Mouse (Mus musculus) brain, adult 2 months (tissue): Measurements from ENCODE around the gene Kcnj11.
A peak's percentile ranks its signal among the peaks of the same experiment; 100 is the strongest.

Source experiments
- DNase-seq: peaks from one replicate; pipeline ENCODE4 v3.0.0; 2011; ENCODE audit warnings: low read depth, low spot score

Kcnj11 gene

GRCm38 (mm10) chr7:46104256-46104915 lies 3.8 kb upstream of the Kcnj11 start:
- no peak for DNase-seq

DNA sequence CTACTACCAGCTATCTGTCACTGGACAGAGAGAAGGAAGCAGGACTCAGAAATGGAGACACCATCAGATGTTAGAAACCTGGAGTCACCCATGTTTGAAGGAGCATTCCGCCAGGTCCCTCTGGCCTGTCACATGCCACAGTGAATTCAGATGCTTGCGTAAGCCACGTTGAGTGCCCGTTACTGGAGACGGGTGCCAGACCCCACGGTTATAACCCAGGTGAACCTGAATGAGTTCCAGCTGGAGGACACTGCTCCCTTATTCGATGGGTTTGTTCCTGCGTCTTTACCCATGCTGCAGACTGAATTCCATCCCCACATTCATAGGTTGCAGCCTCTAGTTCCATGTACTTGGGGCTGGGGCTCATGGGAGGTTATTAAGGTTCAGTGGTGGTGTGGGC lies 3.2 kb upstream of the Kcnj11 start:
- no peak for DNase-seq

DNA sequence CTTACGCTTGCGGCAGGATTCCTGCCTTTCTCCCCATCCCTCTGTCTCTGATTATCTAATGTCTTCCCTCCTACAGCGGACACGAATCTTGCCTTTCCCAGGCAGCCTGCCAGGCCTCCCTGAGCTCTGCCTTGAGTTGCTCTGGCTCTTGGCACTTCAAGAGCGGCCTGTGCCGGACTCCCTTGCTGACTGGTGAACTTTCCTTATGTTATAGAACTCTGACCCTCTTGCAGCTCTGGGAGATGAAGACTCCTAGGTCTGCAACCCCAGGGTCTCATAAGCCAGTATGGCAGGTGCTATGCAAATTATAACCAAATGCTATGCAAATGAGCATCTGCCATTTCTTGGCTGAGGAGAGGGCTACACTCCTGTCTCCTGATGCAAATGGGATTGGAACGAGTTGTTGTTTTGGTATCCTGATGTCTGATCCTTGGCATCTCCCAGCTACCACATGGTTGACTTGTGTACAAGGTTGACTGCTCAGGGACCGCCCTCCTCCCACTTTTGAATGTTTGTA lies 2.6 kb upstream of the Kcnj11 start:
- DNase-seq, result peak; percentile 88

GRCm38 (mm10) chr7:46099682-46100081 lies 882 bp downstream of the Kcnj11 start:
- DNase-seq, result peak; percentile 38

DNA sequence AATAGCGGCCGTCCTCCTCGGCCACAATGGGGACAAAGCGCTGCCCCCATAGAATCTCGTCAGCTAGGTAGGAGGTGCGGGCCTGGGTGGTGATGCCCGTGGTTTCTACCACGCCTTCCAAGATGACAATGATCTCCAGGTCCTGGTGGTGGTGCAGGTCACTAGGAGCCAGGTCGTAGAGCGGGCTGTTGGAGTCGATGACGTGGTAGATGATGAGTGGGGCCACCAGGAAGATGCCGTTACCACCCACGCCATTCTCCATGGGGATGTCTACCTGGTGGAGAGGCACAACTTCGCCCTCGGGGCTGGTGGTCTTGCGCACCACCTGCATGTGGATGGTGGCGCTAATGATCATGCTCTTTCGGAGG lies 1.7 kb downstream of the Kcnj11 start:
- DNase-seq, result no peak

DNA sequence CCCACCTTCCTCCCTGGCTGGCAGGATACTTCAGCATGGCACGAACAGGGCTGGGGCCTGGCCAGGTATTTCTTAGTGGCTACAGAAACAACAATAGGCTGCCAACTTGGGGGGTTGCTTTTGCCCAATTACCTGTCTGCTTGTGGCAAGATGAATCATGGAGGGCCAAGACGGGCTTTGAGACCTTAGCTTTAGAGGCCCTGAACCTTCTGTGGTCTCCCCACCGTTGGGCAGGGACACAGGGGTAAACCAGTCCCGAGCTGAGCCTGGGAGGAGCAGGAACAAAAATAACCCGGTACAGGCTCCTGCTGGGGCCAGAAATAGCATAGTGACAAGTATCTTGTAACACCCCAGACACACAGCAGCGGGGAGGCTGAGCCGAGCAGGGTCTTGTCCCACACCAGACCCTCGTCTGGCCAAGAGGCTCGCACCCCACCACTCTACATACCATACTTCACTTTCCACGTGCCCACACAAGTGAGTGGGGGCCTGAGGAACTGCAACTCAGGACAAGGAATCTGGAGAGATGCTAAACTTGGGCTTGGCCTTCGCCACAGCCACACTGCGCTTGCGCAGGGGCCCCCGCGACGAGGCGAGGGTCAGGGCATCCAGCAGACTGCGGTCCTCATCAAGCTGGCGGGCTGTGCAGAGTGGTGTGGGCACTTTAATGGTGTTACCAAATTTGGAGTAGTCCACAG lies 2.2 kb downstream of the Kcnj11 start:
- DNase-seq, result peak; percentile 78

DNA sequence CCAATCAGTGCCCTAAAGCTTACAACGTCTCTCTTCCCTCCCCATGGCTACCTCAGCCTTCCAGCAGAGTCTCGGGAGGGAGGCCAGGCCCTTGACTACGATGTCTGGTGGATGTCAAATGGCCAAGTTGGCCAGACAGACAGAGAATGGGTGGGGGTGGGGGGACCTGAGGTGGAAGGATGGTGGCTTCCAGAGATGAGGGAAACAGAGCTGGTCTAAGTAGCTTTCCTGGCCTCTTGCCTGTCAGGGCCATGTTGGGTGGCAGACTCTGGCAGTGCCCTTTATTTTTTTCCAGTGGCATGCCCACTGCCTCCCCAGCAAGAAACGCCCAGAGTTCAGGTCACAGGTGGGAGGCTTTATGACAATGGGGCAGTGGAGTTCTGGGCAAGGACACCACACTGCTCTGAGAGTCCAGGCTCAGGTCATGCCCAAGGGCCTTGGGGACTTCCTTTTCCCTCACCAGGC lies 3.2 kb downstream of the Kcnj11 start:
- DNase-seq, result peak; percentile 47

GRCm38 (mm10) chr7:46096136-46096535 lies 4.4 kb downstream of the Kcnj11 start:
- DNase-seq, result peak; percentile 93

- DNase-seq, result no peak
Measured at GRCm38 (mm10) chr7:46092803-46093202, 7.8 kb downstream of the Kcnj11 start.

DNA sequence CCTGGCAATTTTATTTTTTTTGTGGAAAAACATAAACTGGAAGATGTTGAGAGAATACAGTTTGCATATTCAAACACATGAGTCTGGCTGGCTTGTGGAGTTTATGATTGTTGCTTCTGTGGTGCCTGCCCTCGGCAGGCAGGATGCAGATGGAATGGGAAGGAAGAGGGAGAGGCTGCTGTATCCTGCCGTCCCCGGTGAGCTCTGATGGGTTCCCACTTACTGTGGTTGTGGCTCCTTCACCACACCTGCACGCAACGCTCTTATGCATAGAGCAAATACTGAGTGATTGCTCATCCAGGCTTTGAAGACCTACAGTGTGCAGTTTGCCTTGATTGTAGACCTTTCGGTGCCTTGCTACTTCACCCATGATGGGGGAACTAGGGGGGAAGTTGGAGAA lies 12.3 kb downstream of the Kcnj11 start:
- no peak for DNase-seq

GRCm38 (mm10) chr7:46086378-46086777 lies 14.2 kb downstream of the Kcnj11 start:
- DNase-seq, result no peak

DNA sequence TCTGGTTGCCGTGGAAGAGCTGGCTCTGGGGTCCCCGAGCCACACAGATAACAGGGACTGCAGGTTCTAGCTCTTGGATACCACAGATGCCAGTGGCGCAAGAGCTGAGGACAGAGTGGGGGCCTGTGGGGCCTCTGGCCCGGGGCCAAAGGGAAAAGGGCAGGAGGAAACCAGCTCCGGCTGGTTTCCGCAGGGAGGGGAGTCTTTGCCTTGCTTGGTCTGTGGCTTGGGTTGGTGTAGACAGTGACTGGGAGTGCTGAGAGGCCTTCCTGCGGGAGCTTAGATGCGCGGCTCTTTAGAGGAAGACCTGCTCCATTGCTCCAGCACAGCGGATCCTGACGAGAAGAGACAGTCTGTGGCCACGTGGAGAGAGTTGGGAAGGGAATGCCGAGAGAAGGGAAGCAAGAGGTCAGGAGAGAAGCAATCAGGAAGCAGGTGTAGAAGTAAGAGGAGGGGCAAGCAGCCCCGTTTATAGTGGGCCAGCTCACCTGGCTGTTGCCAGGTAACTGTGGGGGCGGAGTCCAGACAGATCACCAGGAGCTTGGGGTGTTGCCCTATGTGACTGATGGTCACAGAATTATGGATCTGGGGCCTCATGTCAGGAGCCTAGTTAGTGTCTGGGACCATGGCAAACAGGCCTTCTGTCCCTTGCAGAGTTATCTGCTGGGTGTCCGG lies 15.6 kb downstream of the Kcnj11 start:
- DNase-seq, result no peak

DNA sequence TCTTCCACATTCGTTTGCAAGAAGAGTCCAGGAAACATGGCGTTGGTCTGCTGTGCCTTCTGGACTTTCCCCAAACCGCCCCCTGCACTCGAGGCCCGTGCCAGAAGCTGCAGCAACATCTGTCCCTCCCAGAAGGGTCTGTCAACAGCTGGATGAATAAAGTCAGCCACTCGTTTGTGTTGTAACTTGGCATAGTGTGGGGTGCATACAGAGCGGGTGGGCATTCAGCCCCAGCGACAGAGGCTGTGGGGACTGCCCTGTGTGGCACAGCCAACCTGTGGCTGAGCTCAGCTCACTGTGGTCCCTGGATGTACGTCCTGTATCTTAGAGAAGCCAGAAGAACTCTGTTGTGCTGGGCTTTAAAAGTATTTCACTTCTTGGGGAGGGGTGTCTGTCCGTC lies 16.5 kb downstream of the Kcnj11 start:
- no peak for DNase-seq

DNA sequence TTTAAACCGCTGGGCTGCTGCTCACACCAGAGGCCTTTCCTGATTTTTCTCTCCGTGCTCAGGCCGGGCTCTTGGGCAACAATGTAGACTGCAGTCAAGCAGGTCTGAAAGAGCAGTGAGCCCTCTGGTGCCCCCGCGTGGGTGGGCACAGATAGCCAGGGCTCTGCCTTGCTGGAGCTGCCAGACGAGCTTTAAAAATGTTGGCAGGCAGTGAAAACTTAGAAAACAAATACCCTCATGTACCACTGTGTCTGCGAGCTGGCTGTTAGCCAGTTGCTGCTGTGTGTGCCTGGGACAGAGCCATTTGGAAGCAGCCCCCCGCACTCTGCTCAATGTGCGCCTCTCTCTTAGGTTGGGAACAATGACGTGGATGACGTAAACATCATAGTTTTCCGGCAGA lies 22.9 kb downstream of the Kcnj11 start:
- no peak for DNase-seq

DNA sequence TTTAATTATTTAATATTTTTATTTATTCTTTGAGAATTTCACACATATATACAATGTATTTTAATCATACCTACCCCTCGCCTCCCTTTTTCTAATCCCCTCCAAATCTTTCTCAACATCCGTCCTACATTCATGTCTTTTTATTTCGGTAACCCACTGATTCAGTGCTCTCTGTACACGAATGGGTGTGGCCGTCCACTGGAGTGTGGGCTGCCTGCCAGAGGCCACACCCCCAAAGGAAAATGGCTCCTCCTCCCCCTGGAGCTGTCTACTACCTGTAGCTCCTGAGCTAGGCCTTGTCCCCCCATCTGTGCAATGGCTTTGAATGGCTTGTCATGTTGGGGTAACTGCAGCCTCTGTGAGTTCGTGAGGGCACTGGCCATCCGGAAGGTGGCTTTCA lies 23.7 kb downstream of the Kcnj11 start:
- DNase-seq, result no peak

GRCm38 (mm10) chr7:46068831-46069230 lies 31.7 kb downstream of the Kcnj11 start:
- DNase-seq, result no peak

DNA sequence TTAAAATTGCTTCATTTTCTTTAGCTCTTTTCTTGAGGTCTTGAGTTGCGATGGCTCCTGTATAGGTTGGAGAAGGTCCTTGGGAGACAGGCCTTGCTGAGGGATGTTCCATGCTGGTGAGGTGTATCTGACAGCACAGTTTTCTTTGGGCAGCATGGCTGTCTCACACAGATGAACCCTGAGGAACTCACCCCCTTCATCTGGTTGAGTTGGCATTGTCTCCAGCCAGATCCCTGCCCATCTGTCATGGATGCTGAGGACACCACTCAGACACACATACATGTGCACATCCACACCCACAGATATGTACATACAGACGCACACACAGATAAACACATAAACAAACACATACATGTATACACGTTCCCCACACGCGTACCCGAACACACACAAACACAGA lies 37.3 kb downstream of the Kcnj11 start:
- DNase-seq, result no peak

DNA sequence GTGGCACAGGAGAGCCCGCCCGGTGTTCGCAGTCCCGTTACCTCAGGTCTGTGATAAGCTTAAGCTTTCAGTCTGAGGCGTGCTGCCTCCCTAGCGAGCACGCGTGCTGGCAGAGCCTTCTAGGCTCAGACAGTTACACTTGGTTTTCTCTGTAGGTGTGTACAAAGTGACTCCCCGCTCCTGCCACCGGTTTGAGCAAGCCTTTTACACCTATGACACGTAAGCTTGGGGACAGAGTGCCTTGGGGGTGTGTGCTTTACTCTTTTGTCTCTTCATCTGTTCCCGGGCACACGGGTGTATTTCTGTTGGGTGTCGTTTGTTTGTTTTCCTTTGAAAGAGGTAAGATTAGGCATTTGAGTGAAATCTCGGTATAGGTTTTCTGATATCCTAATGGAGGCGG lies 39.0 kb downstream of the Kcnj11 start:
- DNase-seq, result no peak

- DNase-seq, result no peak
Measured at GRCm38 (mm10) chr7:46060688-46061087, 39.9 kb downstream of the Kcnj11 start.

GRCm38 (mm10) chr7:46058882-46059281 lies 41.7 kb downstream of the Kcnj11 start:
- DNase-seq, result no peak

DNA sequence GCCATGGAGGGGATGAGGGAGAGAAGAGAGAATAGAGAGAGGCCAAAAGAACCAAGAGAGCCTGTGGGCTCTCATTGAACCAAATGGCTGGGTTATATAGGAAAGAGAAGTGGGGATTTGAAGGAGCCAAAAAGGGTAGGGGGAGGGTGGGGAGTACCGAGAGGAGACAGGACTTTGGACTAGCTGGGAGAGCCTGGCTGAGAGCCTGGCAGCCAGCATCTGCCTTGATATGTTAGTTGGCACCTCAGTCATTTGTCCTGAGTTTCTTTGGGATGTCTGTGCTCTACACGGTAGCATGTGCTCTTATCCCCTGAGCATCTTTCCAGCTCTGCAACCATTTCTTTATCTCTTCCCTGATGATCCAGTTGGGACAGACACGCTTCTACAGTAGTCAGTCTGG lies 47.0 kb downstream of the Kcnj11 start:
- no peak for DNase-seq

GRCm38 (mm10) chr7:46052161-46052821 lies 48.3 kb downstream of the Kcnj11 start:
- peak; percentile 50 for DNase-seq
